Mouse (Mus musculus) urinary bladder, adult 18-20 months (tissue): ENCODE data around the gene Gm21677.
"Not testable (repeated sequence)": the region's sequence is repeated elsewhere in the genome, so short reads cannot be mapped to it uniquely, and the experiment has no call there.

Experiments
- DNase-seq, 2 experiments: peaks; one replicate each; pipeline ENCODE4 v3.0.0; 2022; ENCODE audit warnings: low spot score in 2 of 2, mixed read lengths in 2 of 2

The Gm21677 gene

DNA sequence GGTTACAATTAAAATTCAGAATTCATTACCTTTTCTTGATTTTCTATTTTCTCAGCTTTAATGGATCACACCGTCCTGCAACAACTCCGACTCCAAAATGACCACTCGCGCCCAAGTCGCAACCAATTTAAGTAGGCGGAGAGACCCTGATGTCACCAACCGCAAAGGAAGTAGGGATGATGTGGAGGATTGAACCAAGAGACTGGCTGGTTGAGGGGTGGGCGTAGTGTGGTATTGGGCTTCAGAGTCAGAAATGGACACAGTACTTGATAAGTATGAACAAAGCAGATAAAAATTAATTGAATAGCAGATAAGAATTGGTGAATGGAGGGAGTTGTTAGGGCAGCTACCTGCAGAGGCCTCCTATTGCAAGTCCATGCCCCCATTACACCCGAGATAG is at the start of gene Gm21677:
Gm21677 (minus strand) TSS at position 101 of the 400 bp plus-strand sequence.
- DNase-seq, result not testable (repeated sequence)

DNA sequence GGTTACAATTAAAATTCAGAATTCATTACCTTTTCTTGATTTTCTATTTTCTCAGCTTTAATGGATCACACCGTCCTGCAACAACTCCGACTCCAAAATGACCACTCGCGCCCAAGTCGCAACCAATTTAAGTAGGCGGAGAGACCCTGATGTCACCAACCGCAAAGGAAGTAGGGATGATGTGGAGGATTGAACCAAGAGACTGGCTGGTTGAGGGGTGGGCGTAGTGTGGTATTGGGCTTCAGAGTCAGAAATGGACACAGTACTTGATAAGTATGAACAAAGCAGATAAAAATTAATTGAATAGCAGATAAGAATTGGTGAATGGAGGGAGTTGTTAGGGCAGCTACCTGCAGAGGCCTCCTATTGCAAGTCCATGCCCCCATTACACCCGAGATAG is 39.0 kb upstream of the Gm21677 start, which contains the start of gene Gm21693:
Gm21693 (minus strand) TSS at position 101 of the 400 bp plus-strand sequence.
- not testable (repeated sequence) for DNase-seq

DNA sequence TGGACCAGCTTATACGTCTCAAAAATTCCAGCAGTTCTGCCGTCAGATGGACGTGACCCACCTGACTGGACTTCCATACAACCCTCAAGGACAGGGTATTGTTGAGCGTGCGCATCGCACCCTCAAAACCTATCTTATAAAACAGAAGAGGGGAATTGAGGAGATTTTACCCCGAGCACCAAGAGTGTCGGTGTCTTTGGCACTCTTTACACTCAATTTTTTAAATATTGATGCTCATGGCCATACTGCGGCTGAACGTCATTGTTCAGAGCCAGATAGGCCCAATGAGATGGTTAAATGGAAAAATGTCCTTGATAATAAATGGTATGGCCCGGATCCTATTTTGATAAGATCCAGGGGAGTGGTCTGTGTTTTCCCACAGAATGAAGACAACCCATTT is 34.4 kb upstream of the Gm21677 start:
- DNase-seq, result not testable (repeated sequence)
